Comparison of ENCODE assay signal across 8 mouse cellular contexts in genomic region chr8:120589921-120590320, GRCm38 (mm10). TPM values are rescaled to one million over a fixed set of nuclear protein-coding genes. Genes with fewer than 3 reads are reported as not detected.
DNase-seq lines count a peak whose midpoint lies in the region; ATAC-seq and TF ChIP-seq lines count a peak whose summit lies in the region.

No protein-coding gene starts in this region.

- peak; percentile 78 for DNase-seq in cerebellum, adult 9-11 months
- DNase-seq in kidney, postnatal 0 days (ENCODE audit: low spot score), result no peak
- no peak for DNase-seq in thymus, postnatal 25 days
- no peak for DNase-seq in urinary bladder, postnatal 36 days (ENCODE audit: low spot score in 2 of 2)

- no peaks in the 10 kb centered on the region for H3K9me3 ChIP-seq in heart, embryonic 13.5 days
- no peaks in the 10 kb centered on the region for H3K9me3 ChIP-seq in kidney, postnatal 0 days (replicated peaks; ENCODE audit: low read length)
- no peaks in the 10 kb centered on the region for H3K9me3 ChIP-seq in neural tube, embryonic 12.5 days

- H3K4me1 ChIP-seq in bone marrow, adult 2 months (ENCODE audit: control insufficient read depth, insufficient read depth, low read length), result no peaks in the 10 kb centered on the region; the same call in 1 of the 2 replicates
- peaks cover 45% of the 10 kb centered on the region for H3K4me1 ChIP-seq in heart, embryonic 13.5 days
- H3K4me1 ChIP-seq in kidney, postnatal 0 days (replicated peaks; ENCODE audit: insufficient read depth, low read length), result peaks cover 10% of the 10 kb centered on the region
- peaks cover 19% of the 10 kb centered on the region for H3K4me1 ChIP-seq in neural tube, embryonic 12.5 days

- no peak for TF ChIP-seq POLR2A in bone marrow, adult 2 months (IDR thresholded peaks at IDR 0.05; ENCODE audit: borderline replicate concordance, control insufficient read depth, low read depth, low read length)

- H3K27me3 ChIP-seq in heart, embryonic 13.5 days (replicated peaks), result no peaks in the 10 kb centered on the region
- no peaks in the 10 kb centered on the region for H3K27me3 ChIP-seq in kidney, postnatal 0 days (ENCODE audit: insufficient read depth, low read length)
- H3K27me3 ChIP-seq in neural tube, embryonic 12.5 days (replicated peaks), result no peaks in the 10 kb centered on the region

- no peak for ATAC-seq in cerebellum, adult (ENCODE audit: insufficient number of reproducible peaks, low FRiP score, low TSS enrichment)
- ATAC-seq in heart, embryonic 13.5 days (ENCODE audit: extremely low read depth, insufficient number of reproducible peaks, low FRiP score, low TSS enrichment), result no peak
- ATAC-seq in kidney, postnatal 0 days (replicated peaks; ENCODE audit: low FRiP score, low read depth), result no peak
- ATAC-seq in neural tube, embryonic 12.5 days (ENCODE audit: low FRiP score, low read depth), result no peak

- H3K27ac ChIP-seq in bone marrow, adult 2 months (ENCODE audit: control insufficient read depth, insufficient read depth, low read depth, low read length, poor library complexity), result no peak overlapping the region
- H3K27ac ChIP-seq in heart, embryonic 13.5 days (replicated peaks), result peak overlapping the region; percentile 77
- peak overlapping the region; percentile 44; the same call in 1 of the 2 replicates for H3K27ac ChIP-seq in kidney, postnatal 0 days
- H3K27ac ChIP-seq in neural tube, embryonic 12.5 days, result no peak overlapping the region

- no peak for TF ChIP-seq CTCF in bone marrow, adult 2 months (IDR thresholded peaks at IDR 0.05; ENCODE audit: control insufficient read depth, insufficient read depth, low read length)
- no peak for TF ChIP-seq CTCF in kidney, postnatal 0 days (IDR thresholded peaks at IDR 0.05; ENCODE audit: low read depth)

- peak overlapping the region; percentile 64 for H3K9ac ChIP-seq in heart, embryonic 13.5 days
- H3K9ac ChIP-seq in kidney, postnatal 0 days (ENCODE audit: low read depth, low read length), result peak overlapping the region; percentile 55
- peak overlapping the region; percentile 41; the same call in 1 of the 2 replicates for H3K9ac ChIP-seq in neural tube, embryonic 12.5 days

- peak overlapping the region; percentile 88 for H3K4me2 ChIP-seq in heart, embryonic 13.5 days
- peak overlapping the region; percentile 71 for H3K4me2 ChIP-seq in kidney, postnatal 0 days (ENCODE audit: low read length)
- peak overlapping the region; percentile 82 for H3K4me2 ChIP-seq in neural tube, embryonic 12.5 days (replicated peaks)

- peaks cover 12% of the 10 kb centered on the region for H3K36me3 ChIP-seq in heart, embryonic 13.5 days
- H3K36me3 ChIP-seq in kidney, postnatal 0 days (ENCODE audit: insufficient read depth, low read length), result no peaks in the 10 kb centered on the region
- 0 out of 2 replicates have a peak, but pooled peaks cover 2% of the 10 kb centered on the region for H3K36me3 ChIP-seq in neural tube, embryonic 12.5 days

- peak overlapping the region; percentile 94 for H3K4me3 ChIP-seq in bone marrow, adult 2 months (replicated peaks; ENCODE audit: control insufficient read depth, low read depth, low read length)
- peak overlapping the region; percentile 51 for H3K4me3 ChIP-seq in heart, embryonic 13.5 days
- peak overlapping the region; percentile 47 for H3K4me3 ChIP-seq in kidney, postnatal 0 days (replicated peaks; ENCODE audit: low read depth, low read length)
- H3K4me3 ChIP-seq in neural tube, embryonic 12.5 days, result peak overlapping the region; percentile 58

- WGBS in bone marrow, adult 2 months, result 48% methylated on average over 2 of the region's 2 CpGs
- 42% methylated on average over 2 of the region's 2 CpGs for WGBS in heart, embryonic 13.5 days
- WGBS in kidney, postnatal 0 days, result 52% methylated on average over 2 of the region's 2 CpGs
- WGBS in neural tube, embryonic 12.5 days, result 67% methylated on average over 2 of the region's 2 CpGs

RNA-seq across cellular contexts. Expression of gene Gins2, which starts 0.8 kb away (rescaled TPM):
- polyA plus RNA-seq in bone marrow, adult 2 months (2011; ENCODE audit: insufficient read depth, insufficient read length, low replicate concordance, missing spikeins), result 14.7 and 20.0 TPM in 2 replicates
- polyA plus RNA-seq in heart, embryonic 13.5 days (2015; fragmentation: Nextera tagmentation; extraction: Ambion mirVana), result 79.8 and 80.4 TPM in 2 replicates
- 54.0 and 70.0 TPM in 2 replicates for polyA plus RNA-seq in kidney, postnatal 0 days (2015; fragmentation: Nextera tagmentation; extraction: Ambion mirVana)
- 53.4 and 54.7 TPM in 2 replicates for polyA plus RNA-seq in neural tube, embryonic 12.5 days (2016; fragmentation: Nextera tagmentation; extraction: Ambion mirVana)

RNA-seq across cellular contexts. Expression of gene 1190005I06Rik, which starts 57.5 kb away (rescaled TPM):
- polyA plus RNA-seq in bone marrow, adult 2 months (2011; ENCODE audit: insufficient read depth, insufficient read length, low replicate concordance, missing spikeins), result not detected in 2 replicates
- polyA plus RNA-seq in heart, embryonic 13.5 days (2015; fragmentation: Nextera tagmentation; extraction: Ambion mirVana), result 3.3 and 3.6 TPM in 2 replicates
- 2.2 and 2.6 TPM in 2 replicates for polyA plus RNA-seq in kidney, postnatal 0 days (2015; fragmentation: Nextera tagmentation; extraction: Ambion mirVana)
- polyA plus RNA-seq in neural tube, embryonic 12.5 days (2016; fragmentation: Nextera tagmentation; extraction: Ambion mirVana), result 4.0 and 6.3 TPM in 2 replicates

Comparison
In these comparisons a context has a peak if more than half of its experiments do, and no peak if none do; other contexts are left out.
1. H3K27ac ChIP-seq: peak in heart, embryonic 13.5 days (single experiment) and kidney, postnatal 0 days (single experiment); none in bone marrow, adult 2 months (single experiment) and neural tube, embryonic 12.5 days (single experiment).
2. Peak in every context shown above with its lines, with median percentiles within 50 percentile points of each other: H3K4me3 ChIP-seq, H3K4me2 ChIP-seq and H3K9ac ChIP-seq.